Mouse (Mus musculus) kidney, embryonic 15.5 days (tissue): ENCODE data around the gene Galnt2. TPM values are rescaled to one million over a fixed set of nuclear protein-coding genes. Genes with fewer than 3 reads are reported as not detected.

Source experiments
- ATAC-seq: fragments of 200-750 bp; cut with Nextera tagmentation; replicated peaks from 2 replicates; pipeline ENCODE4 v1.8.0; 2017; ENCODE audit warnings: moderate TSS enrichment; ENCODE audit not compliant: low FRiP score
- H3K27ac ChIP-seq: fragments of 300-500 bp; sonication (generic); 2 replicates; pipeline ENCODE4 v1.5.1; 2015; ENCODE audit warnings: mild to moderate bottlenecking, inconsistent platforms
- H3K27me3 ChIP-seq: fragments of 300-500 bp; sonication (generic); 2 replicates; pipeline ENCODE4 v1.6.1; 2015; ENCODE audit warnings: inconsistent platforms
- H3K36me3 ChIP-seq: fragments of 300-500 bp; sonication (generic); 2 replicates; pipeline ENCODE4 v1.6.1; 2015; ENCODE audit warnings: inconsistent platforms
- H3K4me1 ChIP-seq: fragments of 300-500 bp; sonication (generic); 2 replicates; pipeline ENCODE4 v1.6.1; 2015; ENCODE audit warnings: inconsistent platforms
- H3K4me2 ChIP-seq: fragments of 300-500 bp; sonication (generic); 2 replicates; pipeline ENCODE4 v1.6.1; 2015; ENCODE audit warnings: moderate library complexity, mild to moderate bottlenecking, inconsistent platforms
- H3K4me3 ChIP-seq: fragments of 300-500 bp; sonication (generic); replicated peaks from 2 replicates; pipeline ENCODE4 v1.5.1; 2015; ENCODE audit warnings: mild to moderate bottlenecking, inconsistent platforms
- H3K9ac ChIP-seq: fragments of 300-500 bp; sonication (generic); 2 replicates; pipeline ENCODE4 v1.6.1; 2015; ENCODE audit warnings: mild to moderate bottlenecking, inconsistent platforms
- H3K9me3 ChIP-seq: fragments of 300-500 bp; sonication (generic); replicated peaks from 2 replicates; pipeline ENCODE4 v1.6.1; 2016; ENCODE audit warnings: inconsistent platforms
- WGBS: fragments of 180-500 bp; shearing (Covaris S2); methylation state at CpG from one replicate; pipeline ENCODE4 v1.1.7; 2015; ENCODE audit warnings: mixed read lengths; 5-methylcytosine and 5-hydroxymethylcytosine counted together
- polyA plus RNA-seq: library from polyadenylated mRNA; unstranded; fragments of >200 nt; fragmentation: Nextera tagmentation; extraction: Ambion mirVana; gene quantifications from 2 replicates; pipeline ENCODE4 v1.2.1, GENCODE M21; 2015

Gene Galnt2
- polyA plus RNA-seq, 1 experiment from 2014 or later, result 47.6 TPM

DNA sequence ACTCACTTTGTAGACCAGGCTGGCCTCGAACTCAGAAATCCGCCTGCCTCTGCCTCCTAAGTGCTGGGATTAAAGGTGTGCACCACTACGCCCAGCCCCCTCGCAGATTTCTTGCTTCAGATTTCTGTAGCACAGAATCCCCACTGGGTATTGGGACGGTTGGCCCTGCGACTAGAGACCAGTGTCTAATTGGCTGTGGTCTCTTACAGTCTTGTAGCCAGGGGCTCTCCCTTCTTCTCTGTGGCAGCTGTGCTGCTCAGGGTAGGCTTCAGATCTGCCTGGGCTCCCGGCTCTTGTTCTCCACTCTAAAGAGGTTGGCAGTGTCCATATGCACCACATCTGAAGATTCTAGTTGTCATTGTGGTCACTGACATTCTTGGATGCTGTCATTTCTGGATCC is 28.7 kb downstream of the Galnt2 start:
- Histone ChIP-seq H3K4me1 (peaks cover 63% of the 10 kb centered on the region), H3K9ac (no peak overlapping the region), H3K27ac (no peak overlapping the region), H3K4me3 (no peak overlapping the region), H3K4me2 (no peak overlapping the region), H3K27me3 (no peaks in the 10 kb centered on the region), H3K9me3 (no peaks in the 10 kb centered on the region), H3K36me3 (no peaks in the 10 kb centered on the region)
- ATAC-seq, result no peak
- 86% methylated on average over 7 of the region's 7 CpGs for WGBS

DNA sequence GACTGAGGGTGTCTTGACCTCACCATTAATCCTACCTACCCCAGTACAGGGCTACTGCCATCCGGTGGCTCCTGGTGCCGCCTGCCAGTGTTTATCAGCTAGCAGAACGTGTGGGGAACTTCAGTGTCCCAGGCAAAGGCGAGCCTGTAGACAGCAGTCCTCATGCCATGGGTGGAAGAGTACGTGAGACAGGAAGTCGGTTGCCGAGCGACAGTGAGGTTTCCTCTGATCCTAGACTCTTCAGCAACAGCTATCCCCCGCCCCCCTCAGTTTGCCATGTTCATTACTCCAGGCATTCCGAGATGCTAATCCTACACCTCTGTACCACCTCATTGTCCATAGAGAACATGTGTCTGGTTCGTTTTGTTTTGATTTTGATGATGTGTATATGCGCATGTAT is 29.2 kb downstream of the Galnt2 start:
- Histone ChIP-seq H3K4me3 (no peak overlapping the region), H3K9me3 (no peaks in the 10 kb centered on the region), H3K4me2 (no peak overlapping the region), H3K4me1 (peaks cover 67% of the 10 kb centered on the region), H3K27me3 (no peaks in the 10 kb centered on the region), H3K27ac (no peak overlapping the region), H3K36me3 (no peaks in the 10 kb centered on the region), H3K9ac (no peak overlapping the region)
- 48% methylated on average over 12 of the region's 12 CpGs for WGBS
- no peak for ATAC-seq

- Histone ChIP-seq H3K9ac (no peak overlapping the region), H3K9me3 (no peaks in the 10 kb centered on the region), H3K4me3 (no peak overlapping the region), H3K27me3 (no peaks in the 10 kb centered on the region), H3K36me3 (no peaks in the 10 kb centered on the region), H3K4me2 (no peak overlapping the region), H3K4me1 (peaks cover 57% of the 10 kb centered on the region), H3K27ac (peak overlapping the region; percentile 7; the same call in 1 of the 2 replicates)
- WGBS, result 38% methylated on average over 9 of the region's 9 CpGs
- no peak for ATAC-seq
These were observed 31.9 kb downstream of the Galnt2 start for GRCm38 (mm10) chr8:124263058-124263457.

- Histone ChIP-seq H3K27me3 (no peaks in the 10 kb centered on the region), H3K4me1 (peaks cover 54% of the 10 kb centered on the region), H3K36me3 (no peaks in the 10 kb centered on the region), H3K9me3 (no peaks in the 10 kb centered on the region), H3K4me2 (no peak overlapping the region), H3K4me3 (no peak overlapping the region), H3K27ac (peak overlapping the region; percentile 7; the same call in 1 of the 2 replicates), H3K9ac (no peak overlapping the region)
- WGBS, result 67% methylated on average over 8 of the region's 8 CpGs
- no peak for ATAC-seq
These were observed 32.8 kb downstream of the Galnt2 start for GRCm38 (mm10) chr8:124264032-124264431.

GRCm38 (mm10) chr8:124264671-124265070 is 33.5 kb downstream of the Galnt2 start:
- no peaks in the 10 kb centered on the region for H3K27me3 ChIP-seq
- H3K4me2 ChIP-seq, result no peak overlapping the region
- ATAC-seq, result no peak
- peaks cover 53% of the 10 kb centered on the region for H3K4me1 ChIP-seq
- no peak overlapping the region for H3K4me3 ChIP-seq
- H3K9ac ChIP-seq, result no peak overlapping the region
- no peak overlapping the region for H3K27ac ChIP-seq
- H3K36me3 ChIP-seq, result no peaks in the 10 kb centered on the region
- 79% methylated on average over 12 of the region's 12 CpGs for WGBS
- H3K9me3 ChIP-seq, result no peaks in the 10 kb centered on the region

- Histone ChIP-seq H3K36me3 (no peaks in the 10 kb centered on the region), H3K4me3 (no peak overlapping the region), H3K4me2 (no peak overlapping the region), H3K4me1 (peaks cover 55% of the 10 kb centered on the region), H3K27me3 (no peaks in the 10 kb centered on the region), H3K27ac (0 out of 2 replicates have a peak overlapping the region, but pooled peaks have one; percentile 6), H3K9ac (no peak overlapping the region), H3K9me3 (no peaks in the 10 kb centered on the region)
- no peak for ATAC-seq
- WGBS, result 42% methylated on average over 2 of the region's 2 CpGs
These were observed 33.9 kb downstream of the Galnt2 start for GRCm38 (mm10) chr8:124265130-124265529.

GRCm38 (mm10) chr8:124265798-124266197 is 34.6 kb downstream of the Galnt2 start:
- ATAC-seq, result peak; percentile 64; the same call in 1 of the 2 replicates
- WGBS, result 54% methylated on average over 8 of the region's 8 CpGs
- 0 out of 2 replicates have a peak overlapping the region, but pooled peaks have one; percentile 6 for H3K27ac ChIP-seq
- H3K27me3 ChIP-seq, result no peaks in the 10 kb centered on the region
- H3K36me3 ChIP-seq, result no peaks in the 10 kb centered on the region
- H3K4me3 ChIP-seq, result no peak overlapping the region
- H3K4me1 ChIP-seq, result peaks cover 56% of the 10 kb centered on the region
- H3K9ac ChIP-seq, result no peak overlapping the region
- H3K4me2 ChIP-seq, result no peak overlapping the region
- H3K9me3 ChIP-seq, result no peaks in the 10 kb centered on the region

GRCm38 (mm10) chr8:124267206-124267605 is 36.0 kb downstream of the Galnt2 start:
- Histone ChIP-seq H3K27me3 (no peaks in the 10 kb centered on the region), H3K4me2 (no peak overlapping the region), H3K4me1 (peaks cover 68% of the 10 kb centered on the region), H3K4me3 (no peak overlapping the region), H3K9ac (no peak overlapping the region), H3K27ac (no peak overlapping the region), H3K9me3 (no peaks in the 10 kb centered on the region), H3K36me3 (no peaks in the 10 kb centered on the region)
- WGBS, result 92% methylated on average over 4 of the region's 4 CpGs
- no peak for ATAC-seq

DNA sequence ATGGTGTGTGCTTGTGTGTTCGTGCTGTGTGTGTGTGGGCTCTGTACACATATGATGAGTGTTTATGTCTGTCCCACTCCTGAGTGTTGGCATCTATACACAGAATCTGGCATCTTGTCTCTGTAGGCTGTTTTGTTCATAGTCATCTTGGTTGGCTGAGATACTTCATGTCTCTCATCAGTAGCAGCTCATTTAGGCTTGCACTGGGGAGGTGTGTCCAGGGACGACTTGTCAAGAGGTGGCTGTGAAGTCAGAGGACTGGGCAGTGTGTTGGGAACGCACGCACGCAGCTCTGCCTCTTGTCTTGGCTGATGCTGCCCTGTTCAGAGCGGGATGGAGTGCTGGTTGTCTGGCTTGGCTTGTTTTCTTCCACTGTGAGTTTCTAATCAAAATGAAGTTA is 39.3 kb downstream of the Galnt2 start:
- Histone ChIP-seq H3K4me1 (peaks cover 55% of the 10 kb centered on the region), H3K9ac (no peak overlapping the region), H3K4me2 (no peak overlapping the region), H3K36me3 (peaks cover under 1% of the 10 kb centered on the region; the same call in 1 of the 2 replicates), H3K27ac (peak overlapping the region; percentile 71), H3K27me3 (no peaks in the 10 kb centered on the region), H3K4me3 (no peak overlapping the region), H3K9me3 (no peaks in the 10 kb centered on the region)
- no peak for ATAC-seq
- 81% methylated on average over 6 of the region's 6 CpGs for WGBS

DNA sequence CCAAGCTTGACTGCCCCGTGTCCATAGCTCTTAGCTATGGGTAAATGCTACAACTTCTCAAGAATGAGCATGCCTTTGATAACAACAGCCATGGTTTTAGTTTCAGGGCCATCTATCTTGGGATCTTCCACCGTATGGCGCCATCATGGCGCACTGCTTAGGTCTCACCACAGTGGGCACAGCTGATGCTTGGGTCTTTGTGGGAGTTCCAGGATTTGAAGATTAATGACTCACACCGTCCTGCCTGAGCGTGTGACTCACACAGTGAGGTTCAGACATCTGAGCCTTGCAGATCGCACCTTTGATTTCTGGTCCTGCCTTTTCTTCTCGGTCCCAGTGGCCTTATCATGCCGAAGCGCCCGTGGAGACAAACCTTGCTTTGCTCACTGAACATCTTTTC is 39.7 kb downstream of the Galnt2 start:
- Histone ChIP-seq H3K9me3 (no peaks in the 10 kb centered on the region), H3K4me2 (no peak overlapping the region), H3K36me3 (peaks cover 4% of the 10 kb centered on the region), H3K4me1 (peaks cover 51% of the 10 kb centered on the region), H3K9ac (no peak overlapping the region), H3K27ac (peak overlapping the region; percentile 71; the same call in 1 of the 2 replicates), H3K4me3 (no peak overlapping the region), H3K27me3 (no peaks in the 10 kb centered on the region)
- WGBS, result 44% methylated on average over 11 of the region's 11 CpGs
- ATAC-seq, result no peak

DNA sequence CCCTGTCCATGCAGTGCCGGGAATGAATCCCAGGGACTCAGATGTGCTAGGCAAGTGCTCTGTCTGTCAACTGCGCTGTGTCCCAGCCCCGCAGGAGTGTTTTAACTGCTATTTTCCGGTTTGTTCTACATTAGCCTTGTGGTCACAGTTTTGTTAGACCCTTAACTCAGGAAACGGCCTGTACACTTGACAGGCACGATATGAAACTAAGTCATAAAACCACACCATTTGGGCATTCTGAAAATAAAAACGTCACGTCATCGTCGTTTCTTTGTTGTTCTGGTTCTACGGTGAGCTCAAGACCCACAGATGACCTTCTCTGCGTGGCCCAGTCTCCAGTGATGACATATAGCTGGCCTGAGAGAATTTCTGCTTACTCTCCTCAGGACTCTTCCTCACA is 40.3 kb downstream of the Galnt2 start:
- H3K4me3 ChIP-seq, result no peak overlapping the region
- peaks cover 49% of the 10 kb centered on the region for H3K4me1 ChIP-seq
- 45% methylated on average over 12 of the region's 12 CpGs for WGBS
- no peaks in the 10 kb centered on the region for H3K27me3 ChIP-seq
- peaks cover 6% of the 10 kb centered on the region for H3K36me3 ChIP-seq
- no peak overlapping the region for H3K4me2 ChIP-seq
- peak overlapping the region; percentile 71; the same call in 1 of the 2 replicates for H3K27ac ChIP-seq
- H3K9ac ChIP-seq, result no peak overlapping the region
- ATAC-seq, result no peak
- H3K9me3 ChIP-seq, result no peaks in the 10 kb centered on the region

- Histone ChIP-seq H3K4me2 (no peak overlapping the region), H3K4me1 (peaks cover 49% of the 10 kb centered on the region), H3K9me3 (no peaks in the 10 kb centered on the region), H3K36me3 (peaks cover 6% of the 10 kb centered on the region), H3K27ac (no peak overlapping the region), H3K9ac (no peak overlapping the region), H3K4me3 (no peak overlapping the region), H3K27me3 (no peaks in the 10 kb centered on the region)
- WGBS, result 54% methylated on average over 3 of the region's 3 CpGs
- ATAC-seq, result no peak
These were observed 41.6 kb downstream of the Galnt2 start for GRCm38 (mm10) chr8:124272792-124273191.

DNA sequence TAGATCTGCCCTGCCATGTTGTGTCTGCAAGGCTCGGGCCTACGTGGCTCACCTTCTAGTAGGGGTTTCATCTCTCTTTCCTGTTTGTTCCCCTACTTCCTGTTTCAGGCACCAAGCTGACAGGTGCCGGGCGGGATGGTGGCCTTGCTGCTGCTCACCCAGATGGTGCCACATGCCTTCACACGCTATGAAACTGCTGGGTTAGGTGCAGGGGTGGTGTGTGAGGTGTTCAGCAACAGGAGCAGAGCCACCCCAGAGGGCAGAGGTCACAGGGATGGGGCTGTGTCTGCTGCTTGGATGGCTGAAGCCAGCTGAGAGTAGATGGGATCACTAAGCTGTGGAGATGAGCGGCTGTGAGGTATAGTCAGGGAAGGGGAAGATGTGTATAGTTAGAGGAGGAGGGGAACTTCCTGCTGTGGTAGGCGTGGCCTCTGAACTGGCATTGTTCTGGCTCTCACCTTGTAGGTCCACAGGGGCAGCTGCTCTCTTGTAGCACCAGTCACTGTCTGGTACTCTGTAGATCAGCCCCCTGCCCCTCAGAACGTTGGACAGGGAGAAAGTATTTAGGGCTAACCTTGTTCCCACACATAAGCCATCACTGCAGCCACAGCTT is 42.5 kb downstream of the Galnt2 start:
- ATAC-seq, result no peak
- H3K36me3 ChIP-seq, result peaks cover 6% of the 10 kb centered on the region
- no peak overlapping the region for H3K4me2 ChIP-seq
- H3K9ac ChIP-seq, result no peak overlapping the region
- 68% methylated on average over 8 of the region's 8 CpGs for WGBS
- H3K4me3 ChIP-seq, result no peak overlapping the region
- no peaks in the 10 kb centered on the region for H3K27me3 ChIP-seq
- peaks cover 58% of the 10 kb centered on the region for H3K4me1 ChIP-seq
- H3K9me3 ChIP-seq, result no peaks in the 10 kb centered on the region
- H3K27ac ChIP-seq, result no peak overlapping the region
